Mouse (Mus musculus) granulocyte monocyte progenitor cell, adult 5-6 weeks (primary cell): ENCODE results near the gene Lsamp. TPM values are rescaled to one million over a fixed set of nuclear protein-coding genes. Genes with fewer than 3 reads are reported as not detected.

Source experiments
- ATAC-seq: replicated peaks from 2 replicates; pipeline ENCODE4 v1.8.0; 2016; ENCODE audit warnings: mild to moderate bottlenecking, moderate TSS enrichment, inconsistent platforms; ENCODE audit not compliant: poor library complexity, severe bottlenecking
- total RNA-seq, 2 experiments: library from RNA; stranded (forward) in 1 of 2; stranded (reverse) in 1 of 2; fragments of 200-712, 200-1000 nt in 1 of 2; fragments of >200 nt in 1 of 2; fragmentation: Nextera tagmentation in 1 of 2; gene quantifications; 2 replicates each; pipeline ENCODE4 v1.2.3; 2014 to 2017

Lsamp gene
- total RNA-seq, 2 experiments from 2014 or later = not detected

GRCm38 (mm10) chr16:41102805-41103204 lies 1118.6 kb downstream of the Lsamp start:
- ATAC-seq = no peak

DNA sequence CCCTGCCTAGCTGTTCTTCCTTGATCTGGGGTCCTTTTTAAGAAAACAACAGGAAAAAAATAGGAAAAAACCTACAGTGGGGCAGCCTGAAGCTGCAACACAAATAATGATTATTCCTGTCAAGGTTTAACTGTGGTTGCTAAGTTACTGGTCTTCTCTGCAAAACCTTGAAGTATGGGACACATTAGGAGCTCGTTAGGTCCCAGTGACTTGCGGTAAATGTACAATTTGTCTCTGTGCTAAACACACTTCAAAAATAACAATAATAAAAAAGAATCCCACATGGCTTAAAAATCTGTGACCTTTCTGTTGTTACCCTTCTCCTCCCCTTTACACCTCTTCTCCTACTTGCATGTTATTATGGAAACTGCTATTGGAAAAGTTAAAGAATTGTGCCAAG lies 1140.2 kb downstream of the Lsamp start:
- ATAC-seq = no peak

- no peak for ATAC-seq
Measured at GRCm38 (mm10) chr16:41125051-41125450, 1140.9 kb downstream of the Lsamp start.

DNA sequence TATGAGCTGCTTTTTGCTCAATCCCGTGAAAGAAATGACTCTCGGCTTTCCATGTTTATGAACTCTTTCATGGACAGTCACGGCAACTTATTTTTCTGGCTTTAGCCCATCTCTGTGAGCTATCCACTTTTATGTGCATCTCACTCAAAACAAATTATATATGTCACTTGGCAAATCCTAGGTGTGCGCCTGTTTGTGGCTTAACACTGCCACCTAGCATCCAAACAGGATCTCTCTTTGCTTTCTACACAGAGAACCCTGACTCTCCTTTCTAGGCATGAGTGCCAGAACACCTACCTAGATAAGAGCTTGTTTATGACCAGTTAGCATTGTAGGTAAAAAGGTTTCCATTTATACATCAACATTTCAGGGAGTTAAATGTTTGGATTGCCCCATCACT lies 1146.9 kb downstream of the Lsamp start:
- ATAC-seq = no peak

DNA sequence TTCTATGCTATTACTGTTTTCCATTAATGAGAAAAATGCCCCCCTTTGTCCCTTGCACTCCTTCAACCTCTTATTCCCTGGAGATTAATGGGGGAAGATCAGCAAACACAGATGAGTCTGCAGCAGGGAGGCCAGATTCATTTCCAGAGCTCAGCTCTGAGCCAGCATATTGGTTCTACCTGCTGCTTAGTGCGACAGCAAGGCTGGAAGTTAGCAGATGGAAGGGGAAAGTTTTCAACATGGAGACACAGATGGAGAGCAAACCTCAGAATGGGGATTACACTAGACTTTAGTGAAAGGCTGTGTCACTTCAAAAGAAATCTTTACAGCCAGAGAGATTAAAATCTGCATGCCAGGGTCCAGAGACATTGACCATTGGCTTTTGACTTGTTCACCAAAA lies 1188.7 kb downstream of the Lsamp start:
- no peak for ATAC-seq

DNA sequence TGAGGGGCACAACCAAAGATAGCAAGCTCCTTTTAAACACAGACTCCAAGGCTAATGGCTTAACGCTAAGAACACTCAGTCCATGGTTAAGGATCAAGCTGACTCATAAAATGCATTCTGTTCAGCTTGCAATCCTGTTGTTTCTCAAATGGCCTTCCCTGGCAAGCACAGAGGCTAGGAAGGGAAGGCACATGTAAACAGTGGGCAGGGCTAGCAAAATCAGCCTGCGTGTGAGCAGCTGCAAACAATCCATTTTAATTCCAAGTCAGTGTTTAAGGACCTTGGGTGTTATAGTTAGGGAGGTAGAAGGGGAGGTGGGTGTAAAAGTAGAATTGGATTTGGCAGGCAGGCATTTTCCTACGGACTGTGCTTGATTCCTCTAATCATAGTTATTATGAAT lies 1195.4 kb downstream of the Lsamp start:
- no peak for ATAC-seq

DNA sequence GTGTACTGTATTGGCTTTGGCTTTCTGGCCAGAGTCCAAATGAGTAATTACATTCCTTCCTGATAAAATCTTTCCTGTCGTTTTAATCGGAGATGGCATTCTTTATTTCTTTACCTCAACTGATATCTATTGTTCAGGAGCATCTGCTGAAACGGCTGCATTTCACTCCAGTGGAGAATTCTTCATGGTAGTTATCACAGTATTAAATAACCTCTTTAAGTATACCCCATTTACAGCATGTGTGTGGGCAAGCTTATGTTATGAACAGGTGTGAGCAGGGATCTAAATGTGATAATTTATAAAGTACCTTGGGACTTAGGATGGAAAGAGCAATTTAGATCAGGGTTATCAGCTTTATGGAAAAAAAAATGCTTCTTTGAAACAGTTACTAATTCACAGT lies 1196.7 kb downstream of the Lsamp start:
- ATAC-seq = no peak

GRCm38 (mm10) chr16:41210055-41210454 lies 1225.9 kb downstream of the Lsamp start:
- no peak for ATAC-seq

DNA sequence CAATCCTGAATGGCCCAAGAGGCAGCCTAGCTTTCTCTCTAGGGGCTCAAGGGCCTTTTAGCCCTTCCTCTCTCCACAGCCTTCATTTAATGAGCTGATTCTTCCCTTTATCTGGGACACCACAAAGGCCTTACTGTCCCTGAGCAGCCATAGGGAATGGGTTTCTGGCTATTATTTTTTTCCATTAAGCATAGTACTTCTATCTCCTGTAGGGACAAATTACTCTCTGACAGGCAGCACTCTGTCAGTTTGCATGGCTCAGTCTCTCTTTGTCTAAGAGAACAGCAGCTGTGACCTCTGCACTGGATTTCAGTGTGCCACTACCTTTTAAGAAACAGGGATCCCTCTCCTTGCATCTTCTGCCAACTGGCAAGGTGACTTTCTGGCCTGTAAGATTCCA lies 1251.7 kb downstream of the Lsamp start:
- ATAC-seq = no peak

GRCm38 (mm10) chr16:41242841-41243240 lies 1258.7 kb downstream of the Lsamp start:
- no peak for ATAC-seq

DNA sequence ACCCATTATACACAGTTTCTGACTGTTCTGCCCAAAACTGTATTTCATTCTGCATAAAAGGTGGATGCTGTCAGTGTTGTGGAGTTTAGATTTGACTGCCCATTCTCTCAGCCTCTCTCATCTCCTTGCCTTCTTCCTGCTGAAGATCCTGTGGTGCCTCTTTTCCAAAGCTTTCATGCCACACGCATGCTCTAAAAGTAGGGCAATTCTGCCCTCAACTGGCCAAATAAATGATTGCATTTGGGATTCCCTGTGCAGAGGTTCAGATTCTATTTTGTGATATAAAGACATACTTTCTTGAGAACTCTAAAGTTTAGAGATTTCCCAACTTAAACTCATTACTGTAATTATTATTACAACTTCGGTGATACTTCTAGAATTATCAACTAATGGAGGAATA lies 1260.5 kb downstream of the Lsamp start:
- no peak for ATAC-seq

GRCm38 (mm10) chr16:41258145-41259035 lies 1274.2 kb downstream of the Lsamp start:
- no peak; the same call in 1 of the 2 replicates for ATAC-seq

- no peak for ATAC-seq
Measured at GRCm38 (mm10) chr16:41275999-41276671, 1292.0 kb downstream of the Lsamp start.

DNA sequence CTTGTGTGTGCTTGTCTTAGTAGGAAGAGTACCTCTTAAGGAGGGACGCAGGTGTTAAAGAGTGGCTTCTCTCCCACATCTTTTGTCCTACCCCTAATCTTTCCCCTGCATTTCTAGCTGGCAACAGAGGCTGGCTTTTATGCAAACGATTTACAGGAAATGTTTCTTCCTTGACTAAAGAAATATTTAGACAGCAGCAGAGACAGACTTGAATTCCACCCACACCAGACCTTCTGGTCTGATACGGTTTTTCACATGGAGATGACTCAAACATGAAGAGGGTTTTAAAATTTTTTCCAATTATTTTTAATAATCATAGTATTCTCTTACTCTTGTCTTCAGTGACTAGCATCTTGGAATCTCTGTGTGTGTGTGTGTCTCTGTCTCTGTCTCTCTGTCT lies 1333.8 kb downstream of the Lsamp start:
- no peak for ATAC-seq

GRCm38 (mm10) chr16:41343431-41343830 lies 1359.3 kb downstream of the Lsamp start:
- no peak for ATAC-seq

DNA sequence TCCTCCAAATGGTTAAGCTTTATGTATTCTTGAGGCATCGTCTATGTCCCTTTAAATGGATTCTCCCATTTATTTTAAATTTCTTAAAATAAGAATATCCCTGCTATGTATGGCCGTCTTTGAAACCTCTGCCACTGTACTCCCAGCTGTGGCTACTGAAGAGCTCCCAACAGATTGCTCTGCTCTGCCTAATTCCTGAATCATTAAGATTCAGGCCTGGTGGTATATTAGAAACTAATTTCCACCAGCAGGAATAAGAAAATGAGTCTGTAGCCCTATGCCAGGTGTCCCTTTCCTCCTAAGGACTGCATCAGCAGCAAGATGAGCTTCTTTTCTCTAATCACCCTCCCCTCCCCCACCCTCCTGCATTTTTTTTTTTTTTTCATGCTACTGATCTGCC lies 1381.0 kb downstream of the Lsamp start:
- no peak for ATAC-seq

DNA sequence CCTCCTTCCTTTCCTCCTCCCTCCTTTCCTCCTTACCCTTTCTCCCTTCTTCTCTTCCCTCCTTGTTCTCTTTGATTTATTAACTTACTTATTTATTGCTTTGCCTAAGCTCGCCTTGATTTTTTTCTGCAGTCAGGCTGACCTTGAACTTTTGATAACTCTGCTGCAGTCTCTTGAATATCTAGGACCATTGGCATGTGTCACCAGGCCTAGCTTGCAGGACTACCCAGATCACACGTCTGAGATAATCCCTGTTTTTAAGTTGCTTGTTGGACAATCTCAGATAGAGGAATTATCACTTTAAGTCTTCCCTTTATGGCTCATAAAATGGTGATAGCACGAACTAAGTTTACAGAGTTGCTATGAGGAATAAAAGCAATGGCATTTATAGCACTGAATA lies 1399.5 kb downstream of the Lsamp start:
- no peak for ATAC-seq

- no peak for ATAC-seq
Measured at GRCm38 (mm10) chr16:41384288-41384687, 1400.1 kb downstream of the Lsamp start.

- no peak for ATAC-seq
Measured at GRCm38 (mm10) chr16:41408850-41409249, 1424.7 kb downstream of the Lsamp start.

GRCm38 (mm10) chr16:41410671-41411070 lies 1426.5 kb downstream of the Lsamp start:
- ATAC-seq = no peak

GRCm38 (mm10) chr16:41417363-41417762 lies 1433.2 kb downstream of the Lsamp start:
- ATAC-seq = no peak

DNA sequence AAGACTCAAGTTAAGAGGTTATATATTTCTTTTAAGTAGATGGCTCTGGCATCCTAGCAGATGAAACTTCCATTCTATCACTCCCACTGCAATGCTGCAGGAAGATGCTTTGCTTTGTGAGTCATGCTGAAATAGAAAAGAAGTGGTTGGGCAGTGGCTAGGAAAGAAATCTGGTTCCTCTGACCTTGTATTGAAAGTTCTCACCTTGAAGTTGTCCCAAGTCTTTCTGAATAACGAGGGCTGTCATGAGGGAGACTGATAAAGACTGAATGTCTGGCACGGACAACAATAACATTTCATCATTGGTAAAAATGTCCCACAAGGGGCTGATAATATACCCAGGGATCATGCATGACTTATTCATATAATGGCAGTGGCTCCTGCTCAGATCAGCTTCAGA lies 1483.2 kb downstream of the Lsamp start:
- ATAC-seq = no peak
